Mouse (Mus musculus): ENCODE results near the gene Gm10803.

Gm10803 gene

DNA sequence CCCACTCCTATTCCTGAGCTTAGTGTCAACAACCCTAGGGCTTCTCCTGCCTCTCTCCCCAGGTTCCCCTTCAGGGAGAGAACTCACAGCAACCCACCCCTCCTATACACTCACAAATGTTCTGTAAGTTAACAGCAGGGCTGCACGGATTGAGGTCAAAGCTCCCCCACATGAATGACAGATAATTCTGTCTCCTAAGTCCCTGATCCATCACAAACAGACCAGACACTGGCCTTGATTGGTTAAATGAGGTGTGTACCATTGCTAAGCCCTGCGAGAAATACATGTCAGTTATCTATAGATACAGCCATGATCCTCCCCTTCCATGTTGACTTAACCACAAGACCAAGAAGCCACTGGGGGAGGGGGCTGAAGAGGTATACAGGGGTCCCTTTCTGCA, 31.3 kb downstream of the Gm10803 start:
- in situ Hi-C loops (cut with MboI, MseI) = no loop called here

DNA sequence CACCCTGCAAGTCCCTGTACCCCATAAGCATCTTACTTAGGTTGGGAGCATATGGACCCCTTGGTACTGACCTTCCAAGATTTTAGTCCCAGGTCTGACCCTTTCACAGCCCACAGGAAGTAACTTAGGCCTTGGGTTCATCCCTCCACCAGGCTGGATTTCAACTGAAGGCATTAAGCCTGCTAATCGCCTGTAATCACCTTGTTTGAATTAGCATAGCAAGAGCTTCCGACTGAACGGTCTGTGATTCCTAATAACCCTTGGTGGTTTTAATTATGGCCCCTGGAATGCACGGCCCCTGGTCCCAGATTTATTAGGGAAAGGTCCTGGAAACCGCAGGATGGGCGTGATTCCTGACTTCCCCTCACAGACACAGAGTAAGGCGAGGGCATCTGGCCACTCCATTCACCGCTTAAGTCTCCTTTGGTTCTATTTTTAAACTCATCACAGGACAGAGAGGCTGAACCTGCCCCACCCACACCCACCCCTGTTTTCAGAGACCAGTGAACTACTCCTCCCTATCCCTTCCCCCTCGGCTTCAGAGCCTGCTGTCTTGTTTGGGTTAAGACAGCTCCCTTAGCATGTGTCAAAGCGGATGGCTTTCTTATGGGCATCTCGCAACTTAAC, 31.9 kb downstream of the Gm10803 start:
- in situ Hi-C loops (cut with MboI, MseI) = no loop called here

- in situ Hi-C loops (cut with MboI, MseI) = no loop called here
These were observed 32.8 kb downstream of the Gm10803 start for GRCm38 (mm10) chr2:93593121-93593520.

DNA sequence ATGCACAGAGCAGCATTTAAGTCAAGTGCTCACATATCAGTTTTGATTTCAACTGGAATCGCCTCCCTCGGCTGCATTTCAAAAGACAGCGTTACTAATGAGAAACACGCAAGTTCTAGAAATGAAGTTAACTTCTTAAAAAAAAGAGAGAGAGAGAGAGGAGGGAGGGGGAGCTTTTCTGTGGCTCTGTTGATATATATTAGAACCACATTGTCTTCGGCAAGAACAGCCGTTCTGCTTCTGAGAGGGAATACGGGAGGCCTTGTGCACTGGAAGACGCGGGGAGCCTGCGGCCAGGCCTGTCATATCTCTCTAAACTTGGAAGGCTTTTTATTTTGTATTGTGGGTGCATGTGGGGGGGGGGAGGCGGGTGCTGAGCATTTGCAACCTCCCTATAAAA, 36.8 kb downstream of the Gm10803 start:
- in situ Hi-C loops (cut with MboI, MseI) = no loop called here

DNA sequence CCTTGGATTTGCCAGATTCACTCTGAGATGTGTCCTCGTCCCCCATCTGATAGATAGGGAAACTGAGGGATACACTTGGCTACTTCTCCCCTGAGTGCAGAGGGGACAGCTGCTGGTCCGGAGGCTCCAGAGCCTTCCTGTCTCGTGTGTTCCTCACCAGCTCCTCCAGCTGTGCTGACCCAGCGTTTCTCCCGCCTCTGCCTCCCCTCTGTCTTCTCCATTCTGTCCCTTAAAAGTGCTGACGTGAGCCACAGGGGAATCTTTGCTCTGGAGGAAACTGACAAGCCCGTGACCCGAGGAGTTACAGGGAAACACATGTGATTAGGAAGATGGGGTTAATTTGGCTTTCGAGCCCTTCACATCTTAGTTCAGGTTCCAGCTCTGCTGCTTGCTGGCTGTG, 39.4 kb downstream of the Gm10803 start:
- in situ Hi-C loops (cut with MboI, MseI) = no loop called here

GRCm38 (mm10) chr2:93604601-93605285, 44.4 kb downstream of the Gm10803 start:
- in situ Hi-C loops (cut with MboI, MseI) = no loop called here

- in situ Hi-C loops (cut with MboI, MseI) = no loop called here
These were observed 48.4 kb downstream of the Gm10803 start for GRCm38 (mm10) chr2:93608800-93609199.

DNA sequence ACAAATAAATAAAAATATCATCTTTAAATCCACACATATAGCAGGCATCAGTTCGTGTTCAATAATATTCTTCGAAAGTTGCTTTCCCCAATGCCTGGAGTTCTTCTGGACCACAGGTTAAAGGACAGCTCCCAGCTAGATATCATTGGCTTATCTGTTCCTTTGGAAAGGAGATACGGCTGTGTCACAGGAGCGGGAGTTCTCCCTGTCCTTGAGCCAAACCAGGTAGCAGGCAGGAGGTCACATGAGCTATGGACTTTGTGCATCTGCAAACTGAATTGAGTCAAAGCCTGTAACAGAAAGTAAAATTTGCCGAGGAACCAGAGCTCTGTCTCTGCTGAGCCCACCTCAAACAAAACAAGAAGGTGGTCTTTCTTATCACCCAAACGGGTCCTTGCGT, 52.7 kb downstream of the Gm10803 start:
- in situ Hi-C loops (cut with MboI, MseI) = no loop called here

Data from T-helper 1 cell (primary cell).